Mouse (Mus musculus) cerebellum, postnatal 14 days (tissue): Measurements from ENCODE around the gene Eng.

Experiments used
- DNase-seq, 2 experiments: peaks; one replicate each; pipeline ENCODE4 v3.0.0; 2021; ENCODE audit warnings: mixed read lengths in 2 of 2

Gene Eng

DNA sequence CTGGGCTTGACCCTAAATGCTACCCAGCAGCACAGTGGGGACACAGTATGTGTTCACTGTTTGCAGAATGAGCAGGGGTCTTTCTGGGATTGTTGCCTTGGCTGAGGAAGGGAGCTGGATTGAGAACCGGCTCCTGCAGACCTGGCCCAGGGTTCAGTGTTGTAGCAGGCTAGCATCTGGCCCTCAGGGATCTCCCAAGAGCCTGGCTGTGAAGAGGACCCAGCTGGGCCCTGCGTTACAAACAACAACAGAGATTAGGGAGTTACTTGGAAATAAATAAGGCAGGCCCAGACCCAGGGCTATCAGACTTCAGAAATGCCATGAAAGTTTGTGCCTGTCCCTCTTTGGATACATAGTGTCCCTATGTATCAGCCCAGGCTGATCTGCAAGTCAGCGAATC is 748 bp upstream of the Eng start:
- no peak for DNase-seq

GRCm38 (mm10) chr2:32647366-32647765 is 971 bp downstream of the Eng start:
- no peak for DNase-seq

DNA sequence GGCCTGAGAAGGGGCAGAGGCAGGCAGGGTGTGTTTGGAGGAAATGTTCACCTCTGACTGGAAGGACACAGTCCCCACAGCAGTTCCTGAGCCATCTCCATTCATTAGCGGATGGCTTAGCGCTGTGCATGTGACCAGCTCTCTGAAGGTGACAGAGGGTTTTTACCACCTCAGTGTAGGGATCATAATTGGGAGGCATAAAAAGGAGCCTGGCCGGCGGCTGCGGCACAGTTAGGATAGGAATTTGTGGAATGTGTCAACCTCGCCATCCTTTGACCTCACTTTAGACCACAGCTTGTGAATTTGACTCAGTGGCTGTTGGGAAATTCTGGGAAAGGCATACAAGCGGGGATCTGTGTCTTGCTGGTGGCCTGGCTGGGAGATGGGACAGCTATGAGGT is 7.4 kb downstream of the Eng start:
- DNase-seq = no peak

DNA sequence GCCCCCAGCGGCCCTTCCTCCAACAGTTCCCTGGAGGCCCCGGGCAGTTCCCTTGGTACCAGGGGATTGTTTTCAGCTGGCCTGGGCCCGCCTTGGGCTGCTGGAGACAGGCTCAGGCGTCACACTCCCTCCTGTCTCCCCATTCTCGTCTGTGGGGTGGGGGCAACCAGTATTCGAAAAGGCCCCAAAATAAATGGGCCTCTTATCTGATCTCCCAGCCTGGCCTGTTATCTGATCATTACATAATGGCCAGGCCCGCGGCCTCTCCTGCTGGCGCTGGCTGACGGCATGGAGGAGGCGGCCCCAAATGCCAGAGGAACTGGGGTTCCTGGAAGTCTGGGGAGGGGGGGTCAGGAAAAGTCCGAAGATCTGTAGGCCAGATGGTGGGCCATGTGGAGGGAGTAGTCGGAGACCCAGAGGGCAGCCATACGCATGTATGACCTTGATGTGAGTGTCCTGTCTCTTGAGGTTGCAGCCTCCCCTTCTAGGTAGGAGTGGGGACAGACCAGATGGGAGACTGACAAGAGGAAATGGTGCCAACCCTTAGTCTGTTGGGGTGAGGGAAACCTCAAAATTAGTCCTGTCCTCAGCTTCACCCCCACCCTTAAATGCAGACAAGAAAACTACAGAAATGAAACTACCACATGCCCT is 8.5 kb downstream of the Eng start:
- DNase-seq = no peak

DNA sequence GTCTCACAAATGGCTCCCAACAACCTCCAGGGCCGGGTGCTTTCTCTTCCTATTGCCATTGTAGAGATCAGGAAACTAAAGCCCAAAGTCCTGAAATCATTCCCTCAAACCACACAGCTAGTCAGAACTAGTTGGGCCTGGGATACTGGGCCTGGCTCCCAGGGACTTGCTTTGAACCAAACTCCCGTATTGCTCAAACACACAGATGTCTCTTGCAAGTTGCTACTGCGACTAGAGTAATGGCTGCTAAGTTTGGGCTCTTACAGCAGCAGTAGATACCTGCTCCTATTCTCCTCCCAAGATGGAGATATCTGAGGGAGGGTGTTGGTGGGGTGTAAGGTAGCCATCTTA is 9.0 kb downstream of the Eng start:
- DNase-seq = no peak

DNA sequence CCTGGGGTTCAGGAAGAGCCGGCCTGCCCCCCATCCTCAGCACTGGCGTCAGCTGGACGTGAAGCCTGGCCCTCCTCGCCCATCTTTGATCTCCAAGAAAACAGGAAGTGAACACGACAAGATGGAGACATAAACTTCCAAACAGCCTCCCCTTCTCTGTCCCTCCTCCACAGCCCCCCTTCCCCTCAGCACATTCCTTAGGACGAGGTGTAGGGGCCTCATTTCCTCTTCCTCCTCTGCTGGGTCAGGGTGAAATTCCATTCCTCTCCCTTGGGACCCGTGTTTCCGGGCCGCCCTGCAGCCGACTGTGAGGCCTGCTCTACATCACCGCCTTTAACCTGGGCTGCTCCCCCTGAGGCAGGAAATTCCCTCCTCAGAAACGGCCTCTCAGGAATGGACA is 9.4 kb downstream of the Eng start:
- no peak for DNase-seq

- no peak for DNase-seq
These were observed 12.5 kb downstream of the Eng start for GRCm38 (mm10) chr2:32658873-32659272.

GRCm38 (mm10) chr2:32661509-32662107 is 15.2 kb downstream of the Eng start:
- DNase-seq = no peak

GRCm38 (mm10) chr2:32662291-32662690 is 15.9 kb downstream of the Eng start:
- DNase-seq = no peak

- DNase-seq = no peak
These were observed 18.9 kb downstream of the Eng start for GRCm38 (mm10) chr2:32665345-32665744.

DNA sequence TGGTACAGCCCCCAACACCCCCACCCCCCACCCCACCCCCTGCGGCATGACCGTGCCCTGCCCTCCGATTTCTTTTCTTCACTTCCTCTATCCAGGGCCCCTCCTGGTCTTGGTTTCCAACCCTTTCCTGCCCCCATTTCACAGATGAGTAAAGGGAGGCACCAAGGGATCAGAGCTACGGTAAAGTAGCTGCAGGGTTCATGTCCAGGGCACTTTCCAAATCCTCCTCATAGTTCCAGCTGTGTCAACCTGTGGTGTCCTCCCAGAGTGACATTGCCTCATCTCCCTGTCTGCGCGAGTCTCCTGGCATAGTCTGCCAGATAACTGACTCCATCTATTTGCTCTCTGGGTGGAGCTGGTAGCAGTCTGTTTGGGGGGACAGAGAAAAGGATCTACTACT is 19.5 kb downstream of the Eng start:
- no peak for DNase-seq

DNA sequence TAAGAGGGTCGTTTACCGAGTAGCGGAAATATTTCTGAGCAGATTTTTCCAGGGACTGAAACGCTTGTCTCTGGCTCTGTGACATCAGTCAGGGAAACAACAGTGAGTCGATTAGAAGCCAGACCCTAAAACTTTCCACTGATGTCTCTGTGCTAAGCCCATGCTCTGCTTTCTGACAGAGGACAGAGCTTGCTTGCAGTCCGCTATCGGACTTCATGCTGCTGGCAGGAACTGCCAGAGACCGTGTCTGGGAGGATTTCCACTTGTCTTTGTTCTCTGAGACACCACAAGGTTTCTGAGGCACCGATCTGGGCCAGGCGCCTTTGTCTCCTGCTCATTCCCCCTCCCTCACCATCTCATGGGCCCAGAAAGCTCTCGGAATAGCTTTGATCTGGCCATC is 21.4 kb downstream of the Eng start:
- no peak for DNase-seq

GRCm38 (mm10) chr2:32668176-32668575 is 21.8 kb downstream of the Eng start:
- DNase-seq = no peak

GRCm38 (mm10) chr2:32669876-32670275 is 23.5 kb downstream of the Eng start:
- no peak for DNase-seq

DNA sequence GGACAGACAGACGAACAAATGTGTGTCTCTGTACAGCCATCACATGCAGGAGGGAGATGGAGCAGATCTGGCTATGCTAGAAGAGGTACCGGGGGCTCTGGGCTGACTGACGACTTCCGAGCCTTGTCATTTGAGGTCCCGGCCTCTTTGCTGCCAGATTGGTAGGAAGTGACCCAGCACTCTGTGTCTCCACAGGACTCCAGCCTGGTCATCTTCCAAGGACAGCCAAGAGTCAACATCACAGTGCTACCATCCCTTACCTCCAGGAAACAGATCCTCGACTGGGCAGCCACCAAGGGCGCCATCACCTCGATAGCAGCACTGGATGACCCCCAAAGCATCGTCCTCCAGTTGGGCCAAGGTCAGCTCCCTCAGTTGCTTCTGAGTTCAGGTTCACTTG is 24.8 kb downstream of the Eng start:
- no peak for DNase-seq

GRCm38 (mm10) chr2:32671907-32672595 is 25.7 kb downstream of the Eng start:
- no peak for DNase-seq

DNA sequence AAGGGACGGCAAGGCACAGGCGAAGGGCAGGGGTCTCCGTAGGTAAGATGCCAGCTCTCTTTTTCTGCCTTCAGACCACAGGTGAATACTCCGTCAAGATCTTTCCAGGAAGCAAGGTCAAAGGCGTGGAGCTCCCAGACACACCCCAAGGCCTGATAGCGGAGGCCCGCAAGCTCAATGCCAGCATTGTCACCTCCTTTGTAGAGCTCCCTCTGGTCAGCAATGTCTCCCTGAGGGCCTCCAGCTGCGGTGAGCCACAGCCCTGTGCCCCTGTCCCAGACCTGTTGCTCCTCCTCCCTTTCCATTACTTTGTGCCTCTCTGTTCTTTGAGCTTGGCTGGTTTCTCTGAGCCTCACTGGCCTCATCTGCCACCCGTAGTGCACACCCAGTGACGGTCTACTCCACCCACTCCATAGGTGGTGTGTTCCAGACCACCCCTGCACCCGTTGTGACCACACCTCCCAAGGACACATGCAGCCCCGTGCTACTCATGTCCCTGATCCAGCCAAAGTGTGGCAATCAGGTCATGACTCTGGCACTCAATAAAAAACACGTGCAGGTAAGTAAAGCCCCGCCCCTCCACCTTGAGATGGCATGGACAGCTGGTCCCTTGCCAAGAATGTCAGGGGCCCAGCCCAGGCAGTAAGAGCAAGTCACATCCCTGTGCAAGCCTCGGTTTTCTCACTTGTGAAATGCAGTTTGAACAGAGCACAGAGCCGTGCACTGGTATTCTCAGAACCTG is 27.0 kb downstream of the Eng start:
- DNase-seq = no peak

DNA sequence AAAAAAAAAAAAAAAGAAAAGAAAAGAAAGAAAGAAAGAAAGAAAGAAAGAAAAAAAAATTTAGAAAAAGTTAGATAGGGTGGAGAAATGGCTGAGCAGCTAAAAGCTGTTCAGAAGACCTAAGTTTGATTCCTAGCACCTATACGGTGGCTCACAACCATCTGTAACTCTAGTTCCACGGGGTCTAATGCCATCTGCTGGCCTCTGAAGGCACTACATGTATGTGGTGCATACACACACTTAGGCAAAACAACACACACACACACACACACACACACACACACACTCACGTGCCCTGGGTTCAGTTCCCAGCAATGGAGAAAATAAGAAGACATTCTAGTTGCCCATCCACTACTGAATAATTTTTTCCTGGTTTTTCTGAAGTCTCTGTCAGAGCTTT is 30.4 kb downstream of the Eng start:
- DNase-seq = no peak

DNA sequence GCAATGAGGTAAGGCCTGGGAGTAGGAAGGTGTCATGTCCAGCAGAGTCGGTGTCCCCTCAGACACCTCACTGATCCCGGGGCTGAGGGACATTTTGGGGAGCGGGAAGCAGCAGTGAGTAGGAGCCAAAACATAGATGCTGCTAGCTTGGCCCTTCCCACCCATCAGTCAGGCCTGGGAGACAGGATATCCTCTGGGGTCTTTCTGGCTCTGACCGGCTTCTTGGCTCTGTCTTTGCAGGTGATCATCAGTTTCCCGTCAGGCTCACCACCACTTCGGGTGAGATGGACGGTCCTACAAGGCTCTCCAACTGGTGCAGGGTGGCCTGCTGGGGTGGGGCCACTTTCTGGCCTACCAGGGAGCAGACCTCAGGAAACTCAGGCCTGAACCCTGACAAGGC is 31.3 kb downstream of the Eng start:
- DNase-seq = no peak

DNA sequence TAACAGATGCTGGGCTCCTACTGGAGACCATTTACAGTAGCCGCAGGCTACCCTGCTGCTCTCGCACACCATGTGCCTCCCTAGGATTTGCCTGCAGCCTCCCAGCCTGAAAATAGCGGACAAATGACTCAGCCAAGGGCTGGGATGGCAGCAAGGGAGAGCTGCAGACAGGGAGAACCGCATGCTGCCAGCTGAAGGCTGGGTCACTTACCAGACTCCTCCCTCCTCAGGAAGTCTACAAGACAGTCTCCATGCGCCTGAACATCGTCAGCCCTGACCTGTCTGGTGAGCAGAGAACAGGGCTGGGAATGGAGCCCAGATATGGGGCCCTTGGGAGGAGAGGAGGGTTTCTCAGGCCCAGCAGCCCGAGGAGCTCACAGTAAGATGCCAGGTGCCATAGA is 33.7 kb downstream of the Eng start:
- no peak for DNase-seq

GRCm38 (mm10) chr2:32680961-32681650 is 34.7 kb downstream of the Eng start:
- DNase-seq = no peak

DNA sequence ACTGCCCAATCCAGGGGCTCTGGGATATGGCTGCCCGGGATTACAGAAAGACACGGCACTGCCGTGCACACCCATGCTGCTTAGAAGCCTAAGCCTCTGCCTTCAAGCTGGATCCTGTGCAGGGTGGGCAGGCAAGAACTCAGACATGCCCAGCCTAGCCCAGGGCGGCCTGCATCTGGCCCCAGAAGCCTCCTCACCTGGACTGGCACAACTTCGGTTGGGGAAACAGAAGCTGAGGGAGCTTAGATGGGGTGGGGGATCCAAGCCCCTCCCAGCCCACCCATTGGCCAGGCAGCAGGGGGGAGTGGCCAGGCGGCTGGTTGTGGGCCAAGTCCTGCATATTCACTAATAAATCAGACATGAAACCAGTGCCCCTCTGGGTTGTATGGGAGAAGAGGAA is 35.4 kb downstream of the Eng start:
- DNase-seq = no peak

- no peak for DNase-seq
These were observed 36.5 kb downstream of the Eng start for GRCm38 (mm10) chr2:32682721-32683417.
